Mouse (Mus musculus): Measurements from ENCODE around the gene Cib2.
"Not testable (repeated sequence)": the region's sequence is repeated elsewhere in the genome, so short reads cannot be mapped to it uniquely, and the experiment has no call there.

The Cib2 gene

DNA sequence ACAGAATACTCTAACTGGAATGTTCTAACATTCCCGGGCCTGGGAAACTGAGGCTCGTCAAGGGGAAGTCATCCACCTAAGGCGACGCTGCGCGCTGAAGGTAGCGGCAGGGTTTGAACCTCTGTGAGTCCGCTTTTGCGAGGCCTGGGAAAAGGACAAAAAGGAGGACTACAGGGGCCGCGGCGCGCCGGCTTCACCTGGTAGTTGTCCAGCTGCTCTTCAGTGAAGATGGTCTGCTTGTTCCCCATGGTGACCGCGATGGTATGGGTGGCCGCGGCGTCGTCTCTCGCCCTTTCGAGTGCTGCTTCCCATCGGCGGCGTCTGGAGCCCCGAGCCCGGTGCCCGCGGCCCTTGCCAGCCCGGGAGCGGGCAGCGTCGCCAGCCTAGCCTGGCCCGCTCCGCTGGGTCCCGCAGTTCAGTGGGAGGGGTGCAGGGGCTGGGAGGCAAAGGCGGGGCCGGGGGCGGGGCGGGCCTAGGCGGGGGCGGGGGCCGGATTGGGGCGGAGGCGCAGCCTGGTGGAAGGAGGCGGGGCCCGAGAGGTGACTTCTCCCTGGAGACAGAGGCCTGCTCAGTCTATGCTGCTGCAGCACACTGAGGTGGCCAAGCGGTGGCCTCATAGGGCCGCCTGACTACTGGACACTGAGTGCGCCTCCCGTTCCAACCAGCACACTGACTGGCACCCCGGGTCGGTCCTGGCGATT is at the start of gene Cib2:
TSS of gene Cib2 (minus strand) at position 448 of the 701 bp plus-strand sequence.
- peak; percentile 75 to 87 for DNase-seq (ENCODE audit: low spot score in 2 of 2)

DNA sequence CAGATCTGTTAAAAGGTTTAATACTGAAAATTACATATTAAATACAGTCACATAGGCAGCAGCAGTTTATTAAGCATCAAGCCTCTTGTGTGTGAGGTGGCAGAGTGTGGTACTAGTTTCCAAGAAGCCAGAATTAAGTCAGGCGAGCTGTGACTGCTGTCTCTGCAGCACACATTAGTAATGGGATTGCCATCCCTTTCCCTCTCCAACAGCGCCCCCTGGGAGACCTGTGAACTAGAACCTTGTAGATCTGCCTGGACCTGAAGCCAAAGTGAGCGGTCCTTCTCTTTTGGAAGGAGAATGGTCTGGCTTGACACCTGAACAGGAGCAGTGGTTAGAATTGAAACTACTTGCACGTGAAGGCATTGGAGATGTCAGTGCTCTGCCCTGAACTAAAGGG is 44.9 kb upstream of the Cib2 start:
- peak; percentile 53 to 80 for DNase-seq (ENCODE audit: low spot score in 2 of 2)

DNA sequence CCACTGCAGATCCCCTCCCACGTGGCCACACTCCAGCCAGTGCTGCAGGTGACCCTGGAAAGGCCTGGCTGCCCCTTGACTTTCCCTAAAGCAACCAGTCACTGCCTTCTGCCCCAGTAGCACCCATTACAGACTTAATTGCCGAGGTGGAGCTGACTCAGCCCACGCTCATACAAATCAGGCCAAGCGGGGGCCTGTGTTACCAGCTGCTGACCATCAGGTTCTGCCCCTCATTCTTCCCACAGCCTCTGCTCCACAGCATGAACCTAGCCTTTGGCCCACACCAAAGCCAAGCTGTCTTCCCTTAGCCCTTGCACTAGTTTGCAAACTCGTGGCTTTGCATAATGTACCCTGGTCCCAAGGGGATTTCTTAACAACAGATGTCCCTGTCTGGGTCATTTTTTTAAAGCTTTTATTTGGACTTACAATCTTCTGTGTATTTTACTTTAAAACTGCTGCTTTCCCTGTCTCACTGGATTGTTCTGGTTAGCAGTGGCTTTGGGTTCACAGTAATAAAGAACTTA is 44.2 kb upstream of the Cib2 start:
- no peak for DNase-seq (ENCODE audit: low spot score in 2 of 2)

DNA sequence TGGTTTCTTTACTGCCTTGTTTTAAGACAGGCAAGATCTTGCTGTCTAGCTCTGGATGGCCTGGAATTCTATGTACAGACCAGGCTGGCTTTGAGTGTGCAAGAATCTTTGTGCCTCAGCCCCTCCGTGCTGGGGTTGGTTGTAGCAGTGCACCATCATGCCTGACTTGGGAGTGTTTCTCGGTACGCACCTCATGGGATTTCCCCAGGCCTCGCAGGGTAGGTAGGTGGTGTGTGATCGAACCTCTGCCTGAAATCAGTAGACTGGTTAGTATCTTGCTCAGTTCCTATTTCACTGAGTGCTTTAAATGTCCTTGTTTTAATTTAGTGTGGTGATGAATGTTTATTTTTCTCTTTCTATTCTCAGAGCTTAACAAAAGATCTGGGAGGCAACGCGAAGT is 42.9 kb upstream of the Cib2 start:
- no peak for DNase-seq (ENCODE audit: low spot score in 2 of 2)

DNA sequence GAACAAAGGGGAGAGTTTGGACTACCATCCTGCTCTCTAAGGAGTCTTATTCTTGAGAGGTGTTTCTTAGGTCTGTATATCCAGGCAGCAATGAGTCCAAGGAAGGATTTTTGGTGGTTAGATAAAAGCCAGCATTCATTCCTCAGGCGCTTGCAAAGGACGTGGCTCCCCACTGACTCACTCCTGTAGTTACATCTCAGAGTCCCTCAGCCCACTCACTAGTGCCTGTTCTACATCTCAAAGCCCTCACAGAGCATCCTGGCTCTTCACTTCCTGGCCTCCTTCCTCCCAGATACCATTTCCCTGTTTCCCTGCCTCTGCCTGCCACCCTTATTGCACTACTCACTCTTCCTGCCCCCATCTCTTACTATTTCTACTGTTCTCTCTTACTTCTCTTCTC is 42.4 kb upstream of the Cib2 start:
- no peak for DNase-seq (ENCODE audit: low spot score in 2 of 2)

GRCm38 (mm10) chr9:54596752-54597465 is 36.9 kb upstream of the Cib2 start:
- DNase-seq (ENCODE audit: low spot score in 2 of 2), result no peak

GRCm38 (mm10) chr9:54593652-54594051 is 33.6 kb upstream of the Cib2 start:
- DNase-seq (ENCODE audit: low spot score in 2 of 2), result not testable (repeated sequence)

GRCm38 (mm10) chr9:54587863-54588262 is 27.8 kb upstream of the Cib2 start:
- DNase-seq (ENCODE audit: low spot score in 2 of 2), result no peak

DNA sequence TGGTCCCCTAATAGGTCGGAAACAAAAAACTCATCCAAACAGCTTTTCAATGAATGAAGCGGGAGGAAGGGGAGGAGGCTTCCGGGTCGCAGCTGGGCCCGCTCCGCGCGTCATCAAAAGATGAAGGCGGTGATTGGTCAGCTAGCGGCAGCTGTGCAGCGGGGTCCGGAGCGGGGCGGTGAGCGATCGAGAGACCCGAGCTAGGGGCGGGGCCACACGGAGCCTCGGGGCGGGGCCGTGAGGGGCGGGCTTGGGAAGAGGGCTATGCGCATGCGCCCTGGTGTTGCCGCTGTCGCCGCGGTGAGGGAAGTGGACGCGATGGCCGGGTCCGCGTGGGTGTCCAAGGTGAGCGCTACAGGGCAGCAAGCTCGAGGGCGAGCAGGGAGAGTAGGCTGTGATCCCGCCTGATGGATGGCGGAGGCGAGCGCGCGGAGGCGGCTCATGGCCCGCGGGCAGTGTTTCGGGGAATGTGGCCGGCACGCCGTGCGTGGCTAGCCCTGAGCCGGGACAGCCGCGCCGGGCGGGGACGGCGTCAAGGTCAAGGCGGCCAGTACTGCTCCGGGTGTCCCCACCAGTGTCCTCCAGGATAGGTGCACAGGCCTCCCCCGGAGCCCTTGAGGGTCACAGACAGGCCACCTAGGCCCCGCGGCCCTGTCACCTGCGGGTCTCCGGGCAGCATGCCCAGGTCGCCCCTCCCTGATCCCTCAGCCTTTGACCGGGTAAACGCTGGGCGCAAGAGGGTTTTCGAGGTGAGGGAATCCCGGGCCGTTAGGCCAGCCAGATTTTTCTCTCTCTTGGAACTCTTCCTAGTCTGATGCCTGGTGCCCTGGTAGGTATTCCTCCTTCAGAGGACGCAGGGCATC is 26.4 kb upstream of the Cib2 start, which contains the start of gene Idh3a:
TSS of gene Idh3a (plus strand) at position 136 of the 863 bp plus-strand sequence.
- DNase-seq (ENCODE audit: low spot score in 2 of 2), result peak; percentile 98 to 99

DNA sequence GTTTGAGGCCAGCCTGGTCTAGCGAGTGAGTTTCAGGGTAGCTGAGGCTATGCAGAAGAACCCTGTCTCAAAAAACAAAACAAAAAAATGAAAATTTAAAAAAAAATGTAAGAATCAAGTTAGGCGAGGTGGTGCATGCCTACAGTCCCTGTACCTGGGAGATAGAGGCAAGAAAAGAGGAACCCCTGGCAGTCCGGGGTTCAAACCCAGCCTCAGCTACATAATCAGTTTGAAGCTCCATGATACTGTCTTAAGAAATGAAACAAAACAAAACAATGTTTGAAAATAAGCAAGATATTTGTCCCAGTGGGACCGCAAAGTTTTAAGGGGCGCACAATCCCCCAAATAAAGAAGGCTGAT is 25.8 kb upstream of the Cib2 start:
- DNase-seq (ENCODE audit: low spot score in 2 of 2), result no peak

GRCm38 (mm10) chr9:54584127-54584526 is 24.1 kb upstream of the Cib2 start:
- not testable (repeated sequence) for DNase-seq (ENCODE audit: low spot score in 2 of 2)

- no peak for DNase-seq (ENCODE audit: low spot score in 2 of 2)
Observed at GRCm38 (mm10) chr9:54583712-54584111, 23.7 kb upstream of the Cib2 start.

DNA sequence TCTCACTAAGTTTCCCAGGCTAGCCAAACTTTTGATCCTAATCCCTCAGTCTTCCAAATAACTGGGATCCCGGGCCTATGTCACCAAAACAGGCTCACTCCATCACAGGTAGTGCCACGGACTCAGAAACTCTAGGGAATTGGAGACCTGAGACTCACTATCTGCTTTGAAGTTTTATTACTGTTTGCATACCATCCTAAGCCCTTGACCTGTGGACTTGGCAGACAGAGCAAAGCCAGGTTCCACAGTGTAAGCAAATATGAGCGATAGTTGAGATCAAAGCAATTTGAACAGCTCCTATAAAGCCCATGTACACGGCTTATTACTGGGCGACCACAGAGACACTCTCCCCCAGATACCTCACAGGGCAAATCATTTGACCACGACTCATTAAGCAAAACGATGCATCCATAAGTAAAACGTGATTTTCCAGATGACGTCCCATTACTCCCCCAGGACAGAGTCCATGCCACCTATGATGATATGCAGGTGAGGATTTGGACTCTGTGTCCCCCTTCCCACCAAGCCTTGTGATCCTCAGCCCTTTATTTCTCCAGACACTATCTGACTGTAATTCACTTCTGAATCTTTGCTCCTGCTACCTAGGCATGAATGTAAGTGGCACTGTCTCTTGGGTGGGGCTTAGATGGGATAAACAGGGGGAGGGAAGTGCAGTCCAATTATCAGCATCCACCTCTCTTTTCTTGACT is 11.3 kb upstream of the Cib2 start:
- DNase-seq (ENCODE audit: low spot score in 2 of 2), result no peak

DNA sequence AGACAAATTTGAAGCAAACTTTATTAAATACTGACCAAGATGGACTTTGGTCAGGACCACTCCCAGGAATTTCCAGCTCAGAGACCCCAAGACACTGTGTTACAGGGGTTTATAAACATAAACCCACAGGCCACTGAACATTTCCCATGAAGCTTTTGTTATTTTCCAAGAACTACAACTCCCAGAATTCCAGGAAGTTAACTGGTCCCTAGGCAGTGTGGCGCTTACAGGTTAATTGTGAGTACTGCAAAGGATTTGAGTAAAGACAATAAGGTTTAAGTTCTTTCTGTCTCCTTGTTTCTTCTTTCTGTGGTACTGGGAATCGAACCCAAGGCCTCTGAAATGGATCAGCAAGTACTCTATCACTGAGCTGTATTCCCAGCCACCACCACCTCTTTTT is 8.7 kb upstream of the Cib2 start:
- DNase-seq (ENCODE audit: low spot score in 2 of 2), result no peak

DNA sequence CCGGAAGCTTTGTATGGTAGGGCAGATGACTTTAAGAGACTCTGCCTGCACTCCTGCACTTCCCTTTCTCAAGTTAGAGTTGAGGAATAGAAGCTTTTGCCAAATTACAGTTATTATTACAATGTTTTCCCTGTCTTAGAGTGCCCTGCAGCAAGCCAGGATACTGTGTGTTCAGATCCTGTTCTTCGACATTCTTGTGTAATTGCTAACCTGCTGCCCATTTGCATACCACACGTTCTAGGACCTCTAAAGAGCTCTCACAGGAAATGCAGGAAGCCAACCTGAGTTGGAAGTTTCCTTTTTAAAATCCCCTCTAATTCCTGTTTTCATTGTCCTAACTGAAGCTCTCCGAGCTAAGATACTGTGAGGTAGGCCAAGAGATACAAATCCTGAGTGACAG is 6.9 kb upstream of the Cib2 start:
- no peak for DNase-seq (ENCODE audit: low spot score in 2 of 2)

GRCm38 (mm10) chr9:54560831-54561601 is 998 bp upstream of the Cib2 start:
- DNase-seq (ENCODE audit: low spot score in 2 of 2), result no peak

DNA sequence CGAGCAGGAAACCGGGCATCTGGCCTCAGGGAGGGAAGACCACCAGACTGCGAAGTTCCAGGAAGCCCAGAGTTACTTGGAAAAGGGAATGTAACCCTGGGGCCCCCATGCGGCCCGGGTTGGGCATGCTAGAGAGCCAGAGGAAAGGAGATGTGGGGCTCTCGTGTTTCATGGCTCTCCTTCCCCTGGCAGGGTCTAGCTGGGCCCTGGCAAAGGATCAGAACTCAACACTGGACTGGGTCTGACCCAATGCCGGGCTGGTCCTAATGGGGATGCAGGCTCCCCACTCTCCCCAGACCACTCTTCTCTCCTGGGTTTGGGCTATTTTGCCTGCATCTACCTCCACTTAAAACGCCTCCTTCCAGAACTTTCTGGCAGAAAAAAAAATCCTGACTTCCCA is 1.3 kb downstream of the Cib2 start:
- no peak for DNase-seq (ENCODE audit: low spot score in 2 of 2)

DNA sequence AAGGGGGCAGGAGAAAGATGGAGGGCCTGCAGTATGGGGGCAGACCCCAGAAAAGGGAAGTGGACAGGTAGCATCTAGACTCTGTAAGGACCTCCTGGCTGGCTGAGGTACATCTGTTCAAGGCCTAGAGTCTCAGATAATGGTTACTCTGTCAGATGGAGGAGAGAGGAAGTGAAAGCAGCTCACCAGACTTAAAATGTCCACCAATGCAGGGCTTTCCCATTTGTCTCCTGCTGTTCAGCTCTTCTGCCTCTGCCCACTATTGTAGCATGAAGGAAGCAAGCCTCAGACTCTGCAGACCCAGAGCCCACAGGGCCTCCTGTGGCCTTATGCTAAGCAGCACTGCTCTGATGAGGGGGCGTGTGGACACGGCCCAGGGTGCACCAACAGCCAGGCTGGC is 5.0 kb downstream of the Cib2 start:
- DNase-seq (ENCODE audit: low spot score in 2 of 2), result no peak

- DNase-seq (ENCODE audit: low spot score in 2 of 2), result peak in 1 of 2 experiments; percentile 31
Observed at GRCm38 (mm10) chr9:54552409-54552808, 7.6 kb downstream of the Cib2 start.

DNA sequence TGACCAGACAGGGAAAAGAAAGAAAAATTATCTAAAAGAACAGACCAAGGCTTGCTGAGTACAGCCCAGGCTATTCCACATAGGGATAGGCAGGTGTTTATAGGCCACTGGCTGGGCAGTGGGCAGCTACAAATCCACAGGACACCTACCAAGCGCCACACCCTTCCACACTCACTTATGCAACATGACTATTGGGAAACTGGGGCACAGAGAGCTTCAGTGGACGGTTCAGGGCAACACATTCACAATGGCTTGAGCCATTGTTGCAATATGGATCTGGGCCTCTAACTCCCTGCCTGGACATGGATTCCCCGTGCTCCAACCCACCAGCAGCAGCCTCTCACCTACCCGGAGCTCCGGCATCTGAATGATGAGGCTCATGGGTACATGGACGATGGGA is 10.6 kb downstream of the Cib2 start:
- no peak for DNase-seq (ENCODE audit: low spot score in 2 of 2)

DNA sequence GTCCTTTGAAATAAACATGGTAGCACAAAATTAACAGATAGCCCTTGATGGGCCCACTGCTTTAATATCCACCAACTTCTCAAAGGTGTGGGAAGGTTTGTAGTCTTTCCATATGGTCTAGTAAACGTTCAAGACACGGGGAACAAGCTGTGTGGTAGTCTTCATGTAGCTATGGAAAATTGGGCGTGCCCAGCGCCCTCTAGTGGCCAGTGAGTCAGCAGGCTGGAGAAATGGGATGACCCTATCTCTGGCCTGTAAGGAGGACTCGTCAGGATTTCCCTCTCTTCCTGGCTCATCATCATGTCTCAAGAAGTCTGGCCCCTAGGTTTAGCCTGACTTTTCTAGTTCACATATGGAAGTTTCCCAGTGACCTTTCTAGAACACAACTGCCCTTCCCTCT is 12.5 kb downstream of the Cib2 start:
- DNase-seq (ENCODE audit: low spot score in 2 of 2), result peak; percentile 36 to 82
